Mouse (Mus musculus) urinary bladder, postnatal 14 days (tissue): ENCODE results near the gene 1600012H06Rik.
"Not testable (repeated sequence)": the region's sequence is repeated elsewhere in the genome, so short reads cannot be mapped to it uniquely, and the experiment has no call there.

Experiments
- DNase-seq: peaks from one replicate; pipeline ENCODE4 v3.0.0; 2021; ENCODE audit warnings: low spot score

Gene 1600012H06Rik

GRCm38 (mm10) chr17:14943009-14943728 lies at the start of gene 1600012H06Rik, which contains the start of gene Wdr27:
TSS of gene 1600012H06Rik (plus strand) at chr17:14943184.
TSS of gene Wdr27 (minus strand) at chr17:14943158.
- DNase-seq = peak; percentile 99

- not testable (repeated sequence) for DNase-seq
Measured at GRCm38 (mm10) chr17:14895058-14895457, 47.9 kb upstream of the 1600012H06Rik start.

GRCm38 (mm10) chr17:14898972-14899371 lies 44.0 kb upstream of the 1600012H06Rik start:
- DNase-seq = no peak

GRCm38 (mm10) chr17:14903212-14903611 lies 39.8 kb upstream of the 1600012H06Rik start:
- no peak for DNase-seq

- no peak for DNase-seq
Measured at GRCm38 (mm10) chr17:14904206-14904605, 38.8 kb upstream of the 1600012H06Rik start.

GRCm38 (mm10) chr17:14904637-14905265 lies 38.2 kb upstream of the 1600012H06Rik start:
- DNase-seq = peak; percentile 74

- DNase-seq = no peak
Measured at GRCm38 (mm10) chr17:14906611-14907010, 36.4 kb upstream of the 1600012H06Rik start.

GRCm38 (mm10) chr17:14907136-14907535 lies 35.8 kb upstream of the 1600012H06Rik start:
- DNase-seq = no peak

GRCm38 (mm10) chr17:14909331-14909730 lies 33.7 kb upstream of the 1600012H06Rik start:
- DNase-seq = no peak

- DNase-seq = no peak
Measured at GRCm38 (mm10) chr17:14910771-14911170, 32.2 kb upstream of the 1600012H06Rik start.

GRCm38 (mm10) chr17:14912420-14912819 lies 30.6 kb upstream of the 1600012H06Rik start:
- no peak for DNase-seq

- no peak for DNase-seq
Measured at GRCm38 (mm10) chr17:14912981-14913380, 30.0 kb upstream of the 1600012H06Rik start.

- no peak for DNase-seq
Measured at GRCm38 (mm10) chr17:14914401-14914800, 28.6 kb upstream of the 1600012H06Rik start.

GRCm38 (mm10) chr17:14917866-14918265 lies 25.1 kb upstream of the 1600012H06Rik start:
- no peak for DNase-seq

GRCm38 (mm10) chr17:14921582-14921981 lies 21.4 kb upstream of the 1600012H06Rik start:
- no peak for DNase-seq

- no peak for DNase-seq
Measured at GRCm38 (mm10) chr17:14927644-14928218, 15.3 kb upstream of the 1600012H06Rik start.

GRCm38 (mm10) chr17:14928631-14929030 lies 14.4 kb upstream of the 1600012H06Rik start:
- no peak for DNase-seq

- DNase-seq = no peak
Measured at GRCm38 (mm10) chr17:14930697-14931096, 12.3 kb upstream of the 1600012H06Rik start.

- no peak for DNase-seq
Measured at GRCm38 (mm10) chr17:14931469-14931868, 11.5 kb upstream of the 1600012H06Rik start.

GRCm38 (mm10) chr17:14935280-14935679 lies 7.7 kb upstream of the 1600012H06Rik start:
- not testable (repeated sequence) for DNase-seq

- DNase-seq = no peak
Measured at GRCm38 (mm10) chr17:14935841-14936605, 7.0 kb upstream of the 1600012H06Rik start.

- DNase-seq = not testable (repeated sequence)
Measured at GRCm38 (mm10) chr17:14942181-14942580, 803 bp upstream of the 1600012H06Rik start.
